12 mouse cellular contexts compared by ENCODE assay signal in the genomic region with DNA sequence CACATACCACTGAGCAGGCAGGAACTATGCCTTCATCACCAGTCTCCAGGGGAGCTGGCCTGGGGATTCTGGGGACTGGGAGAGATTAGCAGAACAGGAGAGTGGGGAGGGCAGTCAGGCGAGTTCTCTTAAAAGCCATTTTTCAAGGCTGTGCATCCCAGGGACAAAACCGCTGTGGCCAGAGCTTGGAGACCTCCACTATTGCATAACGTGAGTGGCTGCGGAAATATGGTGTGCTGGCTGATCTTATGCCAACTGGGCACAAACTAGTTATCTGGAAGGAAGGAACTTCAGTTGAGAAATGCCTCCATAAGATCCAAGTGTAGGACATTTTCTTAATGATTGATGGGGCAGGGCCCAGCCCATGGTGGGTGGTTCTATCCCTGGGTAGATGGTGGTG.
"Had no signal": no experiment of that assay in that cellular context is flagged by ENCODE, and none has a peak within 500 bp of the region (broad histone marks: within the 10 kb centered on the region; RNA-seq: fewer than 3 reads in every experiment).

No protein-coding gene starts in this region.

- H3K4me3 ChIP-seq: midbrain, embryonic 12.5 days; midbrain, embryonic 15.5 days; neural tube, embryonic 12.5 days had no signal

- H3K27me3 ChIP-seq: midbrain, embryonic 15.5 days; neural tube, embryonic 12.5 days had no signal

- DNase-seq: lung, adult 18-20 months; lung, embryonic 14.5 days; lung, postnatal 10 days; lung, postnatal 4 days; right cerebral cortex, postnatal 14 days; thymus, adult 18-20 months; thymus, postnatal 14 days; thymus, postnatal 36 days had no signal

- ATAC-seq: midbrain, embryonic 15.5 days had no signal

- H3K27ac ChIP-seq: liver, embryonic 14.5 days; midbrain, embryonic 12.5 days; midbrain, embryonic 15.5 days; neural tube, embryonic 12.5 days had no signal

- H3K4me1 ChIP-seq: midbrain, embryonic 12.5 days; midbrain, embryonic 15.5 days; neural tube, embryonic 12.5 days had no signal
